Mouse (Mus musculus): ENCODE data around the gene Atp2c1.
A peak's percentile ranks its signal among the peaks of the same experiment; 100 is the strongest.

- TF ChIP-seq CTCF (IDR thresholded peaks at IDR 0.05; ENCODE audit: low read depth): peak; percentile 46
- TF ChIP-seq EP300 (optimal IDR thresholded peaks at IDR 0.05): no peak
These were observed 131.9 kb downstream of the Atp2c1 start, which contains the start of the genes Aste1 and Nek11 for GRCm38 (mm10) chr9:105395218-105395627.
